ENCODE assay signal across 1 mouse cellular context in genomic region chr2:154943101-154943500, GRCm38 (mm10).
TF ChIP-seq lines count a peak whose summit lies in the region.

No protein-coding gene starts in this region.

TF ChIP-seq in CH12.LX, 34 proteins besides CTCF, POLR2A, EP300 and RAD21 (continued from another document):
- 0 out of 2 replicates have a peak, but pooled peaks have one; percentile 16 for TF ChIP-seq MAX (IDR thresholded peaks at IDR 0.05; ENCODE audit: low read length)
- TF ChIP-seq TCF12 (IDR thresholded peaks at IDR 0.05; ENCODE audit: low read depth, low read length): peak; percentile 58; the same call in 1 of the 2 replicates
- TF ChIP-seq RCOR1 (conservative IDR thresholded peaks at IDR 0.05; ENCODE audit: low read depth, low read length): no peak
- TF ChIP-seq ZKSCAN1 (IDR thresholded peaks at IDR 0.05; ENCODE audit: borderline replicate concordance, low read depth, low read length): no peak
- TF ChIP-seq HCFC1 (IDR thresholded peaks at IDR 0.05; ENCODE audit: low read depth, low read length): peak; percentile 37; the same call in 1 of the 2 replicates
- TF ChIP-seq SIN3A (IDR thresholded peaks at IDR 0.05; ENCODE audit: low read length): no peak
- no peak for TF ChIP-seq MAFK (IDR thresholded peaks at IDR 0.05; ENCODE audit: insufficient replicate concordance, low read length)
- TF ChIP-seq E2F4 (IDR thresholded peaks at IDR 0.05; ENCODE audit: insufficient replicate concordance, low read depth, low read length): no peak
- no peak for TF ChIP-seq ZNF384 (IDR thresholded peaks at IDR 0.05; ENCODE audit: low read depth, low read length)
- no peak for TF ChIP-seq JUN (IDR thresholded peaks at IDR 0.05; ENCODE audit: insufficient read depth, low read depth, low read length)
- TF ChIP-seq MEF2A (IDR thresholded peaks at IDR 0.05; ENCODE audit: borderline replicate concordance, low read depth, low read length): no peak
- no peak for TF ChIP-seq CHD2 (IDR thresholded peaks at IDR 0.05; ENCODE audit: low read length)
- no peak for TF ChIP-seq ETS1 (conservative IDR thresholded peaks at IDR 0.05; ENCODE audit: low read depth, low read length)
- no peak; the same call in 1 of the 2 replicates for TF ChIP-seq NELFE (IDR thresholded peaks at IDR 0.05; ENCODE audit: low read depth, low read length)
- no peak for TF ChIP-seq TBP (conservative IDR thresholded peaks at IDR 0.05; ENCODE audit: low read depth, low read length)
- TF ChIP-seq CHD1 (IDR thresholded peaks at IDR 0.05; ENCODE audit: low read depth, low read length): no peak
- TF ChIP-seq ELF1 (IDR thresholded peaks at IDR 0.05; ENCODE audit: low read depth, low read length): peak; percentile 64
- no peak for TF ChIP-seq MXI1 (IDR thresholded peaks at IDR 0.05; ENCODE audit: low read depth, low read length)
- no peak for TF ChIP-seq MYC (IDR thresholded peaks at IDR 0.05; ENCODE audit: low read depth, low read length)
- TF ChIP-seq ZC3H11A (IDR thresholded peaks at IDR 0.05; ENCODE audit: low read depth, low read length): peak; percentile 40
- peak; percentile 89 for TF ChIP-seq SMC3 (IDR thresholded peaks at IDR 0.05; ENCODE audit: low read depth, low read length)
